Mouse (Mus musculus) lung, embryonic 14.5 days (tissue): Measurements from ENCODE around the gene Ror1. TPM values are rescaled to one million over a fixed set of nuclear protein-coding genes. Genes with fewer than 3 reads are reported as not detected.

Experiments
- ATAC-seq: fragments of 200-750 bp; cut with Nextera tagmentation; 2 replicates; pipeline ENCODE4 v1.8.0; 2017; ENCODE audit warnings: mild to moderate bottlenecking, moderate TSS enrichment, moderate library complexity; ENCODE audit not compliant: insufficient read depth
- DNase-seq: peaks from one replicate; pipeline ENCODE4 v3.0.0-alpha.2; 2015
- H3K27ac ChIP-seq: fragments of 300-500 bp; sonication (generic); 2 replicates; pipeline ENCODE4 v1.5.1; 2014; ENCODE audit warnings: low read depth, mild to moderate bottlenecking, moderate library complexity
- H3K27me3 ChIP-seq: fragments of 300-500 bp; sonication (generic); 2 replicates; pipeline ENCODE4 v1.6.1; 2014; ENCODE audit warnings: low read length, control low read depth; ENCODE audit not compliant: insufficient read depth
- H3K36me3 ChIP-seq: fragments of 300-500 bp; sonication (generic); 2 replicates; pipeline ENCODE4 v1.6.1; 2014; ENCODE audit warnings: control low read depth; ENCODE audit not compliant: insufficient read depth
- H3K4me1 ChIP-seq: fragments of 300-500 bp; sonication (generic); 2 replicates; pipeline ENCODE4 v1.6.1; 2014; ENCODE audit warnings: antibody characterized with exemption, control low read depth; ENCODE audit not compliant: insufficient read depth
- H3K4me2 ChIP-seq: fragments of 300-500 bp; sonication (generic); 2 replicates; pipeline ENCODE4 v1.6.1; 2014; ENCODE audit warnings: mild to moderate bottlenecking
- H3K4me3 ChIP-seq: fragments of 300-500 bp; sonication (generic); 2 replicates; pipeline ENCODE4 v1.5.1; 2014; ENCODE audit warnings: low read depth, low read length
- H3K9ac ChIP-seq: fragments of 300-500 bp; sonication (generic); 2 replicates; pipeline ENCODE4 v1.6.1; 2014
- H3K9me3 ChIP-seq: fragments of 300-500 bp; sonication (generic); 2 replicates; pipeline ENCODE4 v1.6.1; 2016; ENCODE audit warnings: low read depth, low read length, control low read depth
- CTCF ChIP-seq: IDR thresholded peaks from 2 replicates; pipeline ENCODE4 v1.5.1; 2016; ENCODE audit warnings: antibody characterized with exemption, low read depth
- WGBS: fragments of 180-500 bp; shearing (Covaris S2); extraction: QIAGEN DNeasy Blood & Tissue Kit; methylation state at CpG from one replicate; pipeline ENCODE4 v1.1.7; 2014; 5-methylcytosine and 5-hydroxymethylcytosine counted together
- polyA plus RNA-seq: library from polyadenylated mRNA; unstranded; fragments of >200 nt; fragmentation: Nextera tagmentation; extraction: Ambion mirVana; gene quantifications from 2 replicates; pipeline ENCODE4 v1.2.1, GENCODE M21; 2014

Gene Ror1
- polyA plus RNA-seq, 1 experiment from 2014 or later, result 23.8 TPM

GRCm38 (mm10) chr4:100221978-100222737, 126.6 kb downstream of the Ror1 start:
- Histone ChIP-seq H3K36me3 (no peaks in the 10 kb centered on the region), H3K27me3 (no peaks in the 10 kb centered on the region), H3K9ac (no peak overlapping the region), H3K4me2 (no peak overlapping the region), H3K4me3 (no peak overlapping the region), H3K27ac (no peak overlapping the region), H3K4me1 (peaks cover 53% of the 10 kb centered on the region), H3K9me3 (no peaks in the 10 kb centered on the region)
- 64% methylated on average over 13 of the region's 13 CpGs for WGBS
- TF ChIP-seq CTCF, result no peak
- ATAC-seq (no peak), DNase-seq (no peak)

- H3K4me1 ChIP-seq, result peaks cover 49% of the 10 kb centered on the region
- H3K27ac ChIP-seq, result peak overlapping the region; percentile 3; the same call in 1 of the 2 replicates
- WGBS, result 48% methylated on average over 1 of the region's 1 CpGs
- DNase-seq (peak; percentile 56), ATAC-seq (peak; percentile 32)
- no peak overlapping the region for H3K4me2 ChIP-seq
- H3K9ac ChIP-seq, result no peak overlapping the region
- no peaks in the 10 kb centered on the region for H3K27me3 ChIP-seq
- no peaks in the 10 kb centered on the region for H3K36me3 ChIP-seq
- TF ChIP-seq CTCF, result no peak
- no peaks in the 10 kb centered on the region for H3K9me3 ChIP-seq
- no peak overlapping the region for H3K4me3 ChIP-seq
These were observed 127.9 kb downstream of the Ror1 start for GRCm38 (mm10) chr4:100223532-100223931.

- no peak overlapping the region for H3K4me2 ChIP-seq
- peaks cover 48% of the 10 kb centered on the region for H3K4me1 ChIP-seq
- H3K9me3 ChIP-seq, result no peaks in the 10 kb centered on the region
- WGBS, result 80% methylated on average over 3 of the region's 3 CpGs
- H3K27me3 ChIP-seq, result no peaks in the 10 kb centered on the region
- H3K4me3 ChIP-seq, result no peak overlapping the region
- ATAC-seq, result peak; percentile 12; the same call in 1 of the 2 replicates
- no peaks in the 10 kb centered on the region for H3K36me3 ChIP-seq
- no peak overlapping the region for H3K27ac ChIP-seq
- no peak for DNase-seq
- TF ChIP-seq CTCF, result no peak
- H3K9ac ChIP-seq, result no peak overlapping the region
These were observed 128.4 kb downstream of the Ror1 start for GRCm38 (mm10) chr4:100223965-100224364.

- Histone ChIP-seq H3K4me1 (peaks cover 52% of the 10 kb centered on the region), H3K4me3 (no peak overlapping the region), H3K4me2 (no peak overlapping the region), H3K9me3 (no peaks in the 10 kb centered on the region), H3K27me3 (no peaks in the 10 kb centered on the region), H3K9ac (no peak overlapping the region), H3K36me3 (no peaks in the 10 kb centered on the region), H3K27ac (peak overlapping the region; percentile 42; the same call in 1 of the 2 replicates)
- 24% methylated on average over 4 of the region's 4 CpGs for WGBS
- no peak for TF ChIP-seq CTCF
- ATAC-seq (0 out of 2 replicates have a peak, but pooled peaks have one; percentile 18), DNase-seq (peak; percentile 71)
These were observed 131.0 kb downstream of the Ror1 start for GRCm38 (mm10) chr4:100226619-100227018.

GRCm38 (mm10) chr4:100228106-100228505, 132.5 kb downstream of the Ror1 start:
- Histone ChIP-seq H3K4me3 (no peak overlapping the region), H3K27me3 (no peaks in the 10 kb centered on the region), H3K27ac (no peak overlapping the region), H3K4me2 (no peak overlapping the region), H3K36me3 (no peaks in the 10 kb centered on the region), H3K9ac (no peak overlapping the region), H3K9me3 (no peaks in the 10 kb centered on the region), H3K4me1 (peaks cover 40% of the 10 kb centered on the region)
- TF ChIP-seq CTCF, result no peak
- ATAC-seq, result no peak
- DNase-seq, result no peak
- WGBS, result 58% methylated on average over 3 of the region's 3 CpGs

GRCm38 (mm10) chr4:100230245-100230644, 134.7 kb downstream of the Ror1 start:
- no peak for DNase-seq
- no peak for TF ChIP-seq CTCF
- 48% methylated on average over 5 of the region's 5 CpGs for WGBS

GRCm38 (mm10) chr4:100230963-100231362, 135.4 kb downstream of the Ror1 start:
- no peak for DNase-seq
- no peak overlapping the region for H3K27ac ChIP-seq
- H3K36me3 ChIP-seq, result no peaks in the 10 kb centered on the region
- no peak for ATAC-seq
- WGBS, result 79% methylated on average over 2 of the region's 2 CpGs
- no peaks in the 10 kb centered on the region for H3K27me3 ChIP-seq
- no peak overlapping the region for H3K4me2 ChIP-seq
- no peaks in the 10 kb centered on the region for H3K9me3 ChIP-seq
- H3K9ac ChIP-seq, result no peak overlapping the region
- no peak for TF ChIP-seq CTCF
- H3K4me3 ChIP-seq, result no peak overlapping the region
- peaks cover 31% of the 10 kb centered on the region for H3K4me1 ChIP-seq

More at GRCm38 (mm10) chr4:100230245-100230644, 134.7 kb downstream of the Ror1 start:
- Histone ChIP-seq H3K27me3 (no peaks in the 10 kb centered on the region), H3K4me3 (no peak overlapping the region), H3K9ac (no peak overlapping the region), H3K9me3 (no peaks in the 10 kb centered on the region), H3K4me1 (peaks cover 31% of the 10 kb centered on the region), H3K4me2 (no peak overlapping the region), H3K27ac (no peak overlapping the region), H3K36me3 (no peaks in the 10 kb centered on the region)
- ATAC-seq, result no peak
